Mouse (Mus musculus): ENCODE results near the gene Ctnnal1.

- TF ChIP-seq ZNF384 (IDR thresholded peaks at IDR 0.05; ENCODE audit: low read depth, low read length) (no peak), CHD2 (IDR thresholded peaks at IDR 0.05; ENCODE audit: low read depth, low read length) (no peak), ZC3H11A (IDR thresholded peaks at IDR 0.05; ENCODE audit: borderline replicate concordance, low read depth, low read length) (no peak), MAFK (IDR thresholded peaks at IDR 0.05; ENCODE audit: insufficient read depth, low read depth, low read length) (no peak), HCFC1 (IDR thresholded peaks at IDR 0.05; ENCODE audit: borderline replicate concordance, insufficient read depth, low read length) (no peak)
Measured at GRCm38 (mm10) chr4:56894196-56894595, 29.2 kb upstream of the Ctnnal1 start.
